Mouse (Mus musculus) kidney, adult 2 months (tissue): ENCODE data around the gene Lrmp.

Source experiments
- CTCF ChIP-seq: fragments of 200-500 bp; conservative IDR thresholded peaks from 2 replicates; pipeline ENCODE4 v1.5.1; 2011; ENCODE audit warnings: low read depth, mild to moderate bottlenecking, control low read depth, low read length, moderate library complexity, mixed read lengths; ENCODE audit not compliant: insufficient read depth, insufficient read length
- POLR2A ChIP-seq: fragments of 200-500 bp; IDR thresholded peaks from one replicate; pipeline ENCODE4 v1.6.1; 2011; ENCODE audit warnings: low read depth, low read length, control low read depth

DNA sequence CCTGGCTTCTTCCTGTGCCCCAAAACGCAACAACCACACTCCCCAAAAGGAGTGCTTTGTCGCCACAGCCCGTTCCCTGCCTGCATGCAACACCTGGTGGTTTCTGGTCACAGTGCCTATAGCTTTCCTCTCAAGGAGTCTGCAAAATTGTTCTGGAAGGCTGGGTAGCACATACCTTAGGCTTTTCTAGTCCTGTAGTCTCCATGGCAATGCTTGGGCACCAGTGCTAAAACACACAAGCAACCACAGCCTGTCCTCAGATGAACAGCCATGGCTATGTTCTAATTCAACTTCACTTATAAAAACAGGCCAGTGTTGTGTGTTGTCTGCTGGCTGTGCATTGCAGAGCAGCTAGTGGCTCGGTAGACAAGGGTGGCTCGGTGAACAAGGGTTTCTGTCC lies 21.4 kb downstream of the Lrmp start:
- no peak for TF ChIP-seq POLR2A
- no peak for TF ChIP-seq CTCF
